8 mouse cellular contexts compared by ENCODE assay signal in genomic region chr7:110843916-110844874, GRCm38 (mm10). TPM values are rescaled to one million over a fixed set of nuclear protein-coding genes. Genes with fewer than 3 reads are reported as not detected.
DNase-seq lines count a peak whose midpoint lies in the region; ATAC-seq lines count a peak whose summit lies in the region.

Gene Rnf141 (minus strand): TSS chr7:110844457.

- intact Hi-C loops in gastrocnemius, postnatal 14 days (cut with DNase I; ENCODE audit: low total_unique reads) = no loop called here
- intact Hi-C loops in left cerebral cortex, postnatal 10 days (cut with DNase I) = loop anchor here (10.0 kb wide), 1 partner anchor 171 kb away; no protein-coding TSS in a partner anchor

- ATAC-seq in inflammation-experienced regulatory T-cells, adult 6 months = peak; percentile 88
- ATAC-seq in megakaryocyte-erythroid progenitor cell, adult 5-6 weeks (replicated peaks; ENCODE audit: low FRiP score, low TSS enrichment, poor library complexity, severe bottlenecking) = peak; percentile 95

- peak; percentile 88 for DNase-seq in adipocyte (ENCODE audit: low spot score)
- DNase-seq in embryo, embryonic 10 days (ENCODE audit: low spot score) = peak; percentile 98
- peak; percentile 92 for DNase-seq in gastrocnemius, postnatal 14 days
- peak; percentile 90 to 96 for DNase-seq in left cerebral cortex, postnatal 10 days (ENCODE audit: extremely low spot score in 1 of 2, low spot score in 2 of 2)
- peak; percentile 93 for DNase-seq in right cerebral cortex, postnatal 25 days
- peak; percentile 86 to 94 for DNase-seq in urinary bladder, postnatal 4 days (ENCODE audit: low spot score in 2 of 2)

RNA-seq across cellular contexts. Expression of gene Rnf141, which starts in this region (rescaled TPM):
- total RNA-seq in gastrocnemius, postnatal 14 days (2021) = 10 to 100 TPM; 12.7 to 13.7 TPM
- 10 to 100 TPM; 13.0 to 20.0 (median 13.1) TPM for polyA plus RNA-seq in inflammation-experienced regulatory T-cells, adult 6 months (2017; shearing (Covaris generic))
- 10 to 100 TPM; 80.4 to 98.7 TPM for total RNA-seq in left cerebral cortex, postnatal 10 days (2021)
- 42.5 and 67.4 TPM in 2 replicates for total RNA-seq in megakaryocyte-erythroid progenitor cell, adult 5-6 weeks (2014; fragmentation: Nextera tagmentation)
- 37.1 and 54.9 TPM in 2 replicates for total RNA-seq in megakaryocyte-erythroid progenitor cell, adult 5-6 weeks (2017)

Comparison
In these comparisons a context has a peak if more than half of its experiments do, and no peak if none do; other contexts are left out.
1. Peak in every context shown above with its lines: DNase-seq and ATAC-seq.